Mouse (Mus musculus): ENCODE results near the gene Dlgap3. TPM values are rescaled to one million over a fixed set of nuclear protein-coding genes. Genes with fewer than 3 reads are reported as not detected.

The Dlgap3 gene
- polyA plus RNA-seq, 1 experiment from 2014 or later: 1.9 TPM

DNA sequence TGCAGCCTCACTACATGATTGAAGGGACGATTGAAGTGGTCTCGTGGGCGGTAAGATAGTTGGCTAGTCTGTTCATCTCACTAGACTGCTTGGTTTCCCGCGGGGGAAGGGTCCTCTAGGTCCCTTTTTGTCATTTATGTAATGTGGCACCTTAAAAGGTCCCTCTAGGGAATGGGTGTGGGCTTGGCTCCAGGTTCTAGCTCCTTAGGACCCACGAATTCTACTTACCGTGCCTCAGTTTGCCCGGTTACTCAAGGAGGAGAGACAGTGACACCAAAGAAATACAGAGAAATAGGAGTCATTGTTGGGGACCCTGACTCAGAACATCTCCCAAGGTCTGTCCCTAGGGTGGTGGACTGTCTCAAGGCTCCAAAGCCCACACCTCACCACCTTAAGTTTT, 1.3 kb upstream of the Dlgap3 start:
- no peak overlapping the region for H3K27ac ChIP-seq (replicated peaks)
- H3K4me3 ChIP-seq: peak overlapping the region; percentile 88
- no peaks in the 10 kb centered on the region for H3K36me3 ChIP-seq
- H3K9me3 ChIP-seq (replicated peaks): no peaks in the 10 kb centered on the region
- no peak for DNase-seq (ENCODE audit: low spot score)
- WGBS: 24% methylated on average over 8 of the region's 8 CpGs
- H3K4me1 ChIP-seq: peaks cover 29% of the 10 kb centered on the region
- peaks cover 58% of the 10 kb centered on the region for H3K27me3 ChIP-seq (ENCODE audit: low read depth, poor library complexity, severe bottlenecking)

DNA sequence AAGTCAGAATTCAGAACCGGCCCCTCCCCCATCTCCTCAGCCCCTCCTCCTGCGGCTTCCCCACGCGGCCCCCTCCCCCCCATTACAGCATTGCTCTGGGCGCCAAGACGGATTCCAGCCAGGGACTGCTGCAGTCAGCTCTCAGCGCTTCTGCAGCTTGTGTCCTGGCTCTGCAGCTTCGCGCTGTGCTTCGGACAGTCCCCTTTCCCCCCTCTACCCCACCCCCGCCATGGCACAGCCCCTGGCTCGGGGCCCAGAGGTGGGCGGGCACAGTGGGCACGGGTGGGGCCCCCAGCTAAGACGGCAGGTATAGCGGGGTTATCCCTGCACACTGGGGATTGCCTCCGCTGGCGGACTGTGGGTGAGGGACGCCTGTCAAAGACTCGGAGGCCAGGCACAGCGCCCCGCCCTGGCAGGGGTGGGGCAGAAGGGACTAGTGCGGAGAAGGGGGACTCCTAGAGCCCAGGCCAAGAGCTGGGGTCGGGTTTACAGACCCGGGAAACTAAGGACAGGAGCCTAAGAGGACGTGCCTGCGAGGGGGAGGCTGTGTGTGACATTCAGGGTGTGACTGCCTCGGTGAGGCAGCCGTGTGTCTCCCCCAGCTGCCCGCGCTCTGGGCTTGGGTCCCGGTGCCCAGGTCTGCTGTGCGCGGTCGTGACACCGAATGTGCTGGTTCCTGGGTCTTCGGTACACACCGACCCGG, 642 bp upstream of the Dlgap3 start:
- Histone ChIP-seq H3K36me3 (no peaks in the 10 kb centered on the region), H3K4me3 (peak overlapping the region; percentile 88), H3K27ac (replicated peaks) (peak overlapping the region; percentile 86), H3K9me3 (replicated peaks) (no peaks in the 10 kb centered on the region), H3K27me3 (ENCODE audit: low read depth, poor library complexity, severe bottlenecking) (peaks cover 64% of the 10 kb centered on the region), H3K4me1 (peaks cover 35% of the 10 kb centered on the region)
- under 1% methylated on average over 39 of the region's 39 CpGs for WGBS
- peak; percentile 81 for DNase-seq (ENCODE audit: low spot score)

GRCm38 (mm10) chr4:127169346-127170221, 580 bp downstream of the Dlgap3 start:
- peak; percentile 67 for DNase-seq (ENCODE audit: low spot score)
- Histone ChIP-seq H3K4me1 (peaks cover 36% of the 10 kb centered on the region), H3K9me3 (replicated peaks) (no peaks in the 10 kb centered on the region), H3K36me3 (no peaks in the 10 kb centered on the region), H3K27ac (replicated peaks) (peak overlapping the region; percentile 86), H3K27me3 (ENCODE audit: low read depth, poor library complexity, severe bottlenecking) (peaks cover 67% of the 10 kb centered on the region), H3K4me3 (peak overlapping the region; percentile 88)
- 2% methylated on average over 51 of the region's 51 CpGs for WGBS

DNA sequence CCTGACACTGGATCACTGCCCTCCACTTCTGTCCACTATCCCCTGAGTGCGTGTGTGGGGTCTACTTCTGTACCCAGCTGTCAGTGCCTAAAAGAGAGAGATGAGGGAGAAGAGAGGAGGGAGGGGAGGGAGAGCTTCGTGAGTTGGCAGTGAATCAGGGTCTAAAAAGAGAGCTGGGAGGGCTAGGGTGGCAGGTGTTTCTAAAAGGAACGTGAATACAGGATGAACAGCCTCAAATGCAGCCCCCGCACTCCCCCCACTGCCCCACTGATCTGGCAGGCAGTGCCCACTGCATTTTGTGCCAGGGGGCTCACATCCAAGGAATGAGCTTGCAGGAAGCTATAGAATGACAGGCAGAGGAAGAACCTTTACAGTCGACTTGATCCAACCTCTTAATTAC, 1.9 kb downstream of the Dlgap3 start:
- WGBS: 52% methylated on average over 5 of the region's 5 CpGs
- Histone ChIP-seq H3K9me3 (replicated peaks) (no peaks in the 10 kb centered on the region), H3K36me3 (no peaks in the 10 kb centered on the region), H3K27ac (replicated peaks) (no peak overlapping the region), H3K4me3 (no peak overlapping the region), H3K27me3 (ENCODE audit: low read depth, poor library complexity, severe bottlenecking) (peaks cover 67% of the 10 kb centered on the region), H3K4me1 (peaks cover 36% of the 10 kb centered on the region)
- DNase-seq (ENCODE audit: low spot score): no peak

DNA sequence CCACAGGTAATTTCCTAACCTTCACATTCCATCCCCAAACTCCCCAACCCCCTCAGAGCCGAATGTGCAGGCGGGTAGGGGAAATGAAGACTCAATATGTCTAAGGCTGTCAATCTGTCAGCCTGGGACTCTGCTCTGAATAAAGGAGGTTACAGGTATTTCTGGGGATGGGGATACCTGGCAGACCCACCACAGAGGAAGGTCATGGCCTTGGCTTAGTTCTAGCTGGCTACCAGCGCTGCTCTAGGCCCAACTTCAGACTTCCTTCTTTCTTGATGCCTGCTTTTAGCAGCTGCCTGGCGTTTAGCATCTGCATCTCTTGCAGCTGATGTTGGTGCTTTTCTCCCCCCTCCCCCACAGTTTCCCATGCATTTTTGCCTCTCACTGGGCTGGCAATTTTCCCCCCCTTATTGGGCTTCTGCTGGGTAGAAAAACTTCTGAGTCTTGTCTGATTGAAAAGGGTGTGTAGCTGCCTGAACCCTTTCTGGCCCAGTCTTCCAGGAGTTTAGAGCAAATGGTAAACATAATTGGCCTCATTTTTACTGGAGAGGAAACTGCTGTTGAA, 2.4 kb downstream of the Dlgap3 start:
- Histone ChIP-seq H3K4me3 (no peak overlapping the region), H3K27me3 (ENCODE audit: low read depth, poor library complexity, severe bottlenecking) (peaks cover 67% of the 10 kb centered on the region), H3K27ac (replicated peaks) (no peak overlapping the region), H3K9me3 (replicated peaks) (no peaks in the 10 kb centered on the region), H3K36me3 (no peaks in the 10 kb centered on the region), H3K4me1 (peaks cover 36% of the 10 kb centered on the region)
- no peak for DNase-seq (ENCODE audit: low spot score)
- 42% methylated on average over 4 of the region's 4 CpGs for WGBS

DNA sequence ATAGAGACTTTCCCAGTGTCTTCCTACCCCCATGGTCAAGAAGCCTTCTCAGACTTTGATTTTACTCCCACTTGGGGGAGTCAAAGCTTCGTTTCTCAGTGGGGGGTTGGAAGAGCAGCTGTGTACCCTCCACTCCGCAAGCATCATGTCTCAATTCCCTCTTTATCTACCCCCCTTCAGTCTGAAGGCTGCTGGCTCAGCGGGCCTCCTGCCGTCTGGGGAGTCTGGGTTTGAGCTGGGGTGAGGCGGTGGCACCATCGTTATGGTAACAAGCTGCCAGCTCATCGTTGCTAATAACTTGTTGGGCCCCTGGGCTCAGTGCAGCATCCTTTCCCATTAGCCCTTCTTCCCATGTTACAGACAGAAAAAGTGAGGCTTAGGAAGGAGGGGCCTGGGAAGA, 3.1 kb downstream of the Dlgap3 start:
- no peaks in the 10 kb centered on the region for H3K9me3 ChIP-seq (replicated peaks)
- peaks cover 36% of the 10 kb centered on the region for H3K4me1 ChIP-seq
- 25% methylated on average over 7 of the region's 7 CpGs for WGBS
- no peaks in the 10 kb centered on the region for H3K36me3 ChIP-seq
- no peak for DNase-seq (ENCODE audit: low spot score)
- H3K27ac ChIP-seq (replicated peaks): no peak overlapping the region
- peaks cover 61% of the 10 kb centered on the region for H3K27me3 ChIP-seq (ENCODE audit: low read depth, poor library complexity, severe bottlenecking)
- no peak overlapping the region for H3K4me3 ChIP-seq

- H3K36me3 ChIP-seq: no peaks in the 10 kb centered on the region
- H3K4me1 ChIP-seq: peaks cover 36% of the 10 kb centered on the region
- WGBS: 66% methylated on average over 4 of the region's 4 CpGs
- no peaks in the 10 kb centered on the region for H3K9me3 ChIP-seq (replicated peaks)
- no peak overlapping the region for H3K4me3 ChIP-seq
- H3K27ac ChIP-seq (replicated peaks): no peak overlapping the region
- H3K27me3 ChIP-seq (ENCODE audit: low read depth, poor library complexity, severe bottlenecking): peaks cover 59% of the 10 kb centered on the region
- no peak for DNase-seq (ENCODE audit: low spot score)
These were observed 3.6 kb downstream of the Dlgap3 start for GRCm38 (mm10) chr4:127172614-127173013.

- H3K36me3 ChIP-seq: no peaks in the 10 kb centered on the region
- peak; percentile 54 for DNase-seq (ENCODE audit: low spot score)
- H3K4me1 ChIP-seq: peaks cover 27% of the 10 kb centered on the region
- H3K9me3 ChIP-seq (replicated peaks): no peaks in the 10 kb centered on the region
- no peak overlapping the region for H3K4me3 ChIP-seq
- 4% methylated on average over 8 of the region's 8 CpGs for WGBS
- peaks cover 57% of the 10 kb centered on the region for H3K27me3 ChIP-seq (ENCODE audit: low read depth, poor library complexity, severe bottlenecking)
- no peak overlapping the region for H3K27ac ChIP-seq (replicated peaks)
These were observed 4.5 kb downstream of the Dlgap3 start for GRCm38 (mm10) chr4:127173461-127173860.

DNA sequence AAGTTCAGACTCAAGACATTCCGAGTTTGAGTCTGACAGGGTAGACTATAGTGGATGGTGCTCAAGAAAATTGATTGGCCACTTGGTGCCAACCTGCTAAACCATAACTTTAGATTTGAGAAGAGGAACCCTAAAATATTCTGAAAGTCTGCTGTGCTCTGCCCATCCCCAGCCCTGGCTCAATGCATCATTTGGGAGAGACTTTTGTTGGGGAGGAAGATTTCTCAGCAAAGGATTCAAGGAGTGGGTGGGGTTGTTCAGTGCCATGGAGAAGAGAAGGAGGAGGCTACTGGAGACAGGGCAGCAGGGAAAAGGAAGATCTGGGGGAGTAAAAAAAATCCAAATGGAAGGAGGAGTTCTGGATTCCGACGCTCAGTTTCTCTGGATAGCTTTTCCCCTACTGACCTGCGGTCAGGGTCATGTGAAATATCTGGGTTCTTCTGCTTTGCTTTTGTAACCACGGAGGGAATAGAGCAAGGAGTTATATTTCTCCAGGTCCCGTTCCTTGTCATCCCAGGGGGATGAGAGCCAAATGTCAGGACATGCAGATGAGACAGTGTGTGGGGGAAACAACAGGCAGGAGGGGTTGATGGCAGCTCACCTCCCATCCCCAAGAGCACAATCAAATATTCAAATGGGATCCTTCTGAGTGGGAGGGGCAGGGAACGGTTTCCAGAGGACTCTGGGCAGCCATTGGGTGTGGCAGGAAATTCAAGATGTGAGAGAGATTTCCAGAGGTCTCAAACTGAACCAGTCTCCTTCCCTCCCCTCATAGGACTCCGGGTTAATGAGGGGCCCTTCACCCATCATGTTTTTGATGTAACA, 5.3 kb downstream of the Dlgap3 start:
- Histone ChIP-seq H3K4me3 (no peak overlapping the region), H3K36me3 (no peaks in the 10 kb centered on the region), H3K27me3 (ENCODE audit: low read depth, poor library complexity, severe bottlenecking) (peaks cover 60% of the 10 kb centered on the region), H3K4me1 (peaks cover 26% of the 10 kb centered on the region), H3K9me3 (replicated peaks) (no peaks in the 10 kb centered on the region), H3K27ac (replicated peaks) (no peak overlapping the region)
- DNase-seq (ENCODE audit: low spot score): no peak
- WGBS: 68% methylated on average over 8 of the region's 8 CpGs

DNA sequence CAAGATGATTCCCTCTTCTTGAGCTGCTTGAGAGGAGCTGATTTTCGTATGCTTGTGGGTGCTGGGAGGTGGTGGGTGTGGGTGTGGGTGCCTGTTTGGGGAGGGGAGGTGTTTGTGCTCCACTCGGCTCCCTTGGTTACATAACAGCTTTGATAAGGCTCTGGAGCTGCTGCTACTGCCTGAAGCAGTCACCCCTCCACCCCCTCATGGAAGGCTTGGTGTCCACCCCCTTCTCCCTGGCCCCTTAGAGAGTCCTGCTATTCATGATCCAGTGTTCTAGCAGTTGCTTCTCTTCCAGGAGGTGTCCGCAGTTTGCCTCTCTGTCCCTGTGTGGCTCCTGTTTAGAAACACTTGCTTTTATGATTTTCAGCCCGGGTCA, 5.9 kb downstream of the Dlgap3 start:
- no peaks in the 10 kb centered on the region for H3K36me3 ChIP-seq
- no peak overlapping the region for H3K27ac ChIP-seq (replicated peaks)
- peaks cover 26% of the 10 kb centered on the region for H3K4me1 ChIP-seq
- no peak for DNase-seq (ENCODE audit: low spot score)
- H3K27me3 ChIP-seq (ENCODE audit: low read depth, poor library complexity, severe bottlenecking): peaks cover 60% of the 10 kb centered on the region
- no peaks in the 10 kb centered on the region for H3K9me3 ChIP-seq (replicated peaks)
- H3K4me3 ChIP-seq: no peak overlapping the region
- WGBS: 66% methylated on average over 4 of the region's 4 CpGs

GRCm38 (mm10) chr4:127177961-127178360, 9.0 kb downstream of the Dlgap3 start:
- Histone ChIP-seq H3K4me1 (peaks cover 21% of the 10 kb centered on the region), H3K36me3 (no peaks in the 10 kb centered on the region), H3K27ac (replicated peaks) (no peak overlapping the region), H3K4me3 (no peak overlapping the region), H3K27me3 (ENCODE audit: low read depth, poor library complexity, severe bottlenecking) (peaks cover 36% of the 10 kb centered on the region), H3K9me3 (replicated peaks) (no peaks in the 10 kb centered on the region; the same call in 1 of the 2 replicates)
- 83% methylated on average over 11 of the region's 11 CpGs for WGBS
- DNase-seq (ENCODE audit: low spot score): no peak

DNA sequence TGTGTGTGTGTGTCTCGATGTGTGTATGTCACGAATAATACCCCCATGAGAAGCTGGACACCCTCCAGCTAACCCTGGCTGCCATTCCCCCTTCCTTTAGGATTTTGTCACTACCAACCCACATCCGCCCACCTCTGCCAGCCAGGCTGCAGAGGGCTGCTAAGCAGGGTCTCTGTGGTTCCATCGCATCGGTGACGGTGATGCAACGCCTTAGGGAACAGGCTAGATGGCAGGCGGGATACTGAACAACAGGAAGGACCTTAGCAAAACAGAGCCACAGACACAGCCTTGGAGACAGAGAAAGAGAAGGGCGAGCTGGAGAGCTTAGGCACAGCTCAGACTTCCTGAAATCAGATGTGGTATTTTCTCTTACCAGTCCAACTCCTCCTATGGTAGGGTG, 9.7 kb downstream of the Dlgap3 start:
- WGBS: 51% methylated on average over 9 of the region's 9 CpGs
- H3K4me1 ChIP-seq: peaks cover 15% of the 10 kb centered on the region

More for the DNA sequence above, 9.7 kb downstream of the Dlgap3 start:
- H3K27me3 ChIP-seq (ENCODE audit: low read depth, poor library complexity, severe bottlenecking): peaks cover 29% of the 10 kb centered on the region; the same call in 1 of the 2 replicates
- H3K36me3 ChIP-seq: no peaks in the 10 kb centered on the region
- H3K27ac ChIP-seq (replicated peaks): no peak overlapping the region
- no peak for DNase-seq (ENCODE audit: low spot score)
- H3K4me3 ChIP-seq: no peak overlapping the region
- H3K9me3 ChIP-seq (replicated peaks): no peaks in the 10 kb centered on the region; the same call in 1 of the 2 replicates
